Mouse (Mus musculus): Measurements from ENCODE around the gene Lingo4.

- TF ChIP-seq EP300 (IDR thresholded peaks at IDR 0.05; ENCODE audit: insufficient read depth, low read depth, low read length) (no peak), POLR2A (IDR thresholded peaks at IDR 0.05; ENCODE audit: insufficient read depth, low read depth, low read length) (no peak), CTCF (IDR thresholded peaks at IDR 0.05) (no peak)
Observed at GRCm38 (mm10) chr3:94412530-94412929, 14.2 kb downstream of the Lingo4 start.
